In the genomic region with DNA sequence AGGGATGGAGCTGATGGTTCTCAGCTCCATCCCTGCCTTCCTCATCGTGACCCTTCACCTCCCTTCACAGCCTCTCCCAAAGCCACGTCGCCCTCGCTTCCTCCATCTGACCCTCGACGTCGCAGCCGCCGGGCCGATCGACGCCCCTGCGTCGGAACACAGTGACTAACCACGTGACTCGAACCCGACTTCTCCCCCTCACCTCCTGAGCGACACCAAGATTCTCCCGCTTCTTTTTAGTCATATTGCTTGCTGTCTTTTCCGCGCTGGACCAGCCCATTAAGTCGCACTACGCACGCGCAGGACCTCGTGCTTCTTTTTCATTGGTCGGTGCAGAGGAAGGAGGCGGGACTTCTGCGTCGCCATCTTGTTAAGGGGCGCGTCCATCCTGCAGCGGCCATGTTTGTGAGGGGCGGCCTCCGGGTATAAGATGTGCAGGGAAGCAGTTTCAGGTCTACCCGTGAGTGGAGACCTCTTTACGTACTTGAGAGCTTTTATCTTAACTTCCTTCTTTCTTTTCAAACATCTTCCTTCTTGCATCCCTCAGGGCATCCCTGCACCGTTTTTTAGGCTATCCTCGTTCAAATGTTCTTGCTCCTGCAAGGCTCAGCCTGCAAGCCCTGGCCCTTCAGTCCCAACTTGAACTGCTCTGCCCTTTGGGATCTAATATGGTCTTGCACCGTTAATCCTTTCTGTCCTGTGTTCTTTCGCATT, we compare ENCODE assay signal across 8 mouse cellular contexts. TPM values are rescaled to one million over a fixed set of nuclear protein-coding genes. Genes with fewer than 3 reads are reported as not detected.
A peak's percentile ranks its signal among the peaks of the same experiment; 100 is the strongest.
DNase-seq lines count a peak whose midpoint lies in the region; ATAC-seq and TF ChIP-seq lines count a peak whose summit lies in the region.

Gene Ccdc167, minus strand, starts transcription at position 313 of the 714 bp plus-strand sequence.

- WGBS in forebrain, embryonic 11.5 days: 6% methylated on average over 41 of the region's 41 CpGs
- 5% methylated on average over 41 of the region's 41 CpGs for WGBS in heart, embryonic 16.5 days
- WGBS in liver, embryonic 15.5 days (ENCODE audit: insufficient replicate concordance): 4% methylated on average over 41 of the region's 41 CpGs
- 7% methylated on average over 41 of the region's 41 CpGs for WGBS in neural tube, embryonic 12.5 days

- TF ChIP-seq EP300 in CH12.LX (IDR thresholded peaks at IDR 0.05; ENCODE audit: low read length): no peak

- in situ Hi-C loops in CH12.LX (cut with MboI; ENCODE audit: low pct_ligation_motif_present, low pct_unique_long_range_greater_than_20kb, low sequenced_read_pairs): loop anchor here (10.0 kb wide), 1 partner anchor 48 kb away; no protein-coding TSS in a partner anchor

- peak; percentile 95 for ATAC-seq in forebrain, embryonic 11.5 days (replicated peaks; ENCODE audit: low FRiP score)
- peak; percentile 99 for ATAC-seq in heart, embryonic 16.5 days (replicated peaks; ENCODE audit: extremely low read depth, insufficient read depth, low FRiP score)
- peak; percentile 93 for ATAC-seq in liver, embryonic 15.5 days (ENCODE audit: insufficient read depth)
- ATAC-seq in neural tube, embryonic 12.5 days (ENCODE audit: low FRiP score, low read depth): peak; percentile 95

- H3K4me2 ChIP-seq in CH12.LX (ENCODE audit: insufficient read depth, low read depth, poor library complexity, severe bottlenecking): peak within 1 kb of the TSS; percentile 88
- H3K4me2 ChIP-seq in forebrain, embryonic 11.5 days (ENCODE audit: low read depth, low read length, severe bottlenecking): peak within 1 kb of the TSS; percentile 60
- peak within 1 kb of the TSS; percentile 79 for H3K4me2 ChIP-seq in heart, embryonic 16.5 days (ENCODE audit: low read depth, low read length)
- peak within 1 kb of the TSS; percentile 88 for H3K4me2 ChIP-seq in liver, embryonic 15.5 days
- H3K4me2 ChIP-seq in neural tube, embryonic 12.5 days (replicated peaks): peak within 1 kb of the TSS; percentile 63

- peak; percentile 98 for DNase-seq in CH12.LX (ENCODE audit: extremely low read depth)
- DNase-seq in c-Kit-positive CD71-positive TER-119-negative erythroid progenitor cells, embryonic 14.5 days (ENCODE audit: low read depth): peak; percentile 96
- DNase-seq in forebrain, embryonic 11.5 days (ENCODE audit: low spot score): peak; percentile 98
- DNase-seq in kidney, postnatal 36 days: peak; percentile 95
- peak; percentile 94 for DNase-seq in telencephalon, adult 2 months (ENCODE audit: low read depth, low spot score)

- no peak for TF ChIP-seq RAD21 in CH12.LX (IDR thresholded peaks at IDR 0.05; ENCODE audit: low read depth, low read length)

- H3K36me3 ChIP-seq in CH12.LX (replicated peaks in 1 of 2; ENCODE audit: control insufficient read depth in 1 of 2, insufficient read depth in 1 of 2, low read length in 1 of 2): peaks cover 3 to 17% of the 10 kb centered on the region in 2 experiments
- H3K36me3 ChIP-seq in forebrain, embryonic 11.5 days (ENCODE audit: control insufficient read depth, insufficient read depth, low read length): no peaks in the 10 kb centered on the region
- no peaks in the 10 kb centered on the region for H3K36me3 ChIP-seq in heart, embryonic 16.5 days (ENCODE audit: control insufficient read depth, insufficient read depth)
- H3K36me3 ChIP-seq in liver, embryonic 15.5 days (replicated peaks): peaks cover 3% of the 10 kb centered on the region; the same call in 1 of the 2 replicates
- no peaks in the 10 kb centered on the region for H3K36me3 ChIP-seq in neural tube, embryonic 12.5 days

- H3K27ac ChIP-seq in CH12.LX (ENCODE audit: insufficient read depth, low read depth): peak within 1 kb of the TSS; percentile 85
- no peak within 1 kb of the TSS for H3K27ac ChIP-seq in forebrain, embryonic 11.5 days (ENCODE audit: low read depth, low read length)
- H3K27ac ChIP-seq in heart, embryonic 16.5 days (ENCODE audit: low read length): no peak within 1 kb of the TSS
- H3K27ac ChIP-seq in liver, embryonic 15.5 days (replicated peaks): peak within 1 kb of the TSS; percentile 66; the same call in 1 of the 2 replicates
- no peak within 1 kb of the TSS for H3K27ac ChIP-seq in neural tube, embryonic 12.5 days

- H3K4me1 ChIP-seq in CH12.LX (ENCODE audit: control insufficient read depth in 1 of 2, insufficient read depth in 2 of 2): peaks cover 29 to 69% of the 10 kb centered on the region in 2 experiments
- peaks cover 10% of the 10 kb centered on the region; the same call in 1 of the 2 replicates for H3K4me1 ChIP-seq in forebrain, embryonic 11.5 days (replicated peaks; ENCODE audit: control insufficient read depth, insufficient read depth, low read length)
- peaks cover 17% of the 10 kb centered on the region for H3K4me1 ChIP-seq in heart, embryonic 16.5 days (ENCODE audit: control insufficient read depth, insufficient read depth, low read length)
- peaks cover 19% of the 10 kb centered on the region for H3K4me1 ChIP-seq in liver, embryonic 15.5 days (replicated peaks)
- peaks cover 18% of the 10 kb centered on the region for H3K4me1 ChIP-seq in neural tube, embryonic 12.5 days

- dilution Hi-C loops in CH12.LX (cut with MboI; ENCODE audit: extremely low pct_ligation_motif_present, extremely low pct_unique_long_range_greater_than_20kb, low sequenced_read_pairs): no loop called here

- no peaks in the 10 kb centered on the region for H3K27me3 ChIP-seq in CH12.LX (replicated peaks)
- H3K27me3 ChIP-seq in forebrain, embryonic 11.5 days (ENCODE audit: control insufficient read depth, insufficient read depth, low read length): no peaks in the 10 kb centered on the region
- no peaks in the 10 kb centered on the region for H3K27me3 ChIP-seq in heart, embryonic 16.5 days (ENCODE audit: control insufficient read depth, insufficient read depth, low read length)
- H3K27me3 ChIP-seq in liver, embryonic 15.5 days: no peaks in the 10 kb centered on the region
- no peaks in the 10 kb centered on the region for H3K27me3 ChIP-seq in neural tube, embryonic 12.5 days (replicated peaks)

- peak within 1 kb of the TSS; percentile 65 to 87 (median 83) for H3K4me3 ChIP-seq in CH12.LX (replicated peaks in 1 of 3; ENCODE audit: low read depth in 2 of 3, low read length in 2 of 3, poor library complexity in 1 of 3)
- peak within 1 kb of the TSS; percentile 41 for H3K4me3 ChIP-seq in forebrain, embryonic 11.5 days (ENCODE audit: low read depth, low read length)
- H3K4me3 ChIP-seq in heart, embryonic 16.5 days (ENCODE audit: low read length): peak within 1 kb of the TSS; percentile 60
- H3K4me3 ChIP-seq in liver, embryonic 15.5 days (replicated peaks): peak within 1 kb of the TSS; percentile 77
- H3K4me3 ChIP-seq in neural tube, embryonic 12.5 days: peak within 1 kb of the TSS; percentile 44

- H3K9ac ChIP-seq in CH12.LX (ENCODE audit: insufficient read depth, low read depth): peak within 1 kb of the TSS; percentile 89
- peak within 1 kb of the TSS; percentile 64 for H3K9ac ChIP-seq in forebrain, embryonic 11.5 days (ENCODE audit: low read length)
- peak within 1 kb of the TSS; percentile 69 for H3K9ac ChIP-seq in heart, embryonic 16.5 days (ENCODE audit: low read length)
- peak within 1 kb of the TSS; percentile 69 for H3K9ac ChIP-seq in liver, embryonic 15.5 days
- H3K9ac ChIP-seq in neural tube, embryonic 12.5 days: peak within 1 kb of the TSS; percentile 58

- peaks cover 3% of the 10 kb centered on the region for H3K9me3 ChIP-seq in CH12.LX (replicated peaks; ENCODE audit: low read length)
- no peaks in the 10 kb centered on the region for H3K9me3 ChIP-seq in forebrain, embryonic 11.5 days (ENCODE audit: control insufficient read depth, low read length)
- H3K9me3 ChIP-seq in heart, embryonic 16.5 days (replicated peaks; ENCODE audit: control insufficient read depth, low read length): no peaks in the 10 kb centered on the region; the same call in 1 of the 2 replicates
- H3K9me3 ChIP-seq in liver, embryonic 15.5 days (replicated peaks): no peaks in the 10 kb centered on the region
- no peaks in the 10 kb centered on the region for H3K9me3 ChIP-seq in neural tube, embryonic 12.5 days

- TF ChIP-seq CTCF in CH12.LX (conservative IDR thresholded peaks at IDR 0.05 in 1 of 2, IDR thresholded peaks at IDR 0.05 in 1 of 2; ENCODE audit: low read depth in 2 of 2, low read length in 2 of 2): no peak

- peaks cover 12% of the 10 kb centered on the region for H3K79me2 ChIP-seq in CH12.LX (replicated peaks; ENCODE audit: control insufficient read depth, extremely low read depth, insufficient read depth, poor library complexity, severe bottlenecking)

- TF ChIP-seq POLR2A in CH12.LX (IDR thresholded peaks at IDR 0.05; ENCODE audit: low read depth, low read length): peak; percentile 77

TF ChIP-seq in CH12.LX, 34 proteins besides CTCF, POLR2A, EP300 and RAD21 (continues in another document):
- TF ChIP-seq GABPA (IDR thresholded peaks at IDR 0.05; ENCODE audit: insufficient replicate concordance, low read depth, low read length) (no peak), TBP (conservative IDR thresholded peaks at IDR 0.05; ENCODE audit: low read depth, low read length) (peak; percentile 69), SMC3 (IDR thresholded peaks at IDR 0.05; ENCODE audit: low read depth, low read length) (no peak), BHLHE40 (IDR thresholded peaks at IDR 0.05; ENCODE audit: low read depth, low read length) (peak; percentile 57; the same call in 1 of the 2 replicates), MYC (IDR thresholded peaks at IDR 0.05; ENCODE audit: low read depth, low read length) (peak; percentile 92), ZC3H11A (IDR thresholded peaks at IDR 0.05; ENCODE audit: low read depth, low read length) (no peak), SIN3A (IDR thresholded peaks at IDR 0.05; ENCODE audit: low read length) (peak; percentile 82), NELFE (IDR thresholded peaks at IDR 0.05; ENCODE audit: low read depth, low read length) (peak; percentile 71), ZNF384 (IDR thresholded peaks at IDR 0.05; ENCODE audit: low read depth, low read length) (no peak), JUN (IDR thresholded peaks at IDR 0.05; ENCODE audit: insufficient read depth, low read depth, low read length) (no peak), CHD1 (IDR thresholded peaks at IDR 0.05; ENCODE audit: low read depth, low read length) (peak; percentile 93), USF2 (conservative IDR thresholded peaks at IDR 0.05; ENCODE audit: low read depth, low read length) (peak; percentile 78), IRF4 (IDR thresholded peaks at IDR 0.05; ENCODE audit: low read depth, low read length) (peak; percentile 60), ELF1 (IDR thresholded peaks at IDR 0.05; ENCODE audit: low read depth, low read length) (peak; percentile 86), NRF1 (IDR thresholded peaks at IDR 0.05; ENCODE audit: low read depth, low read length) (peak; percentile 97)

RNA-seq across cellular contexts. Expression of gene Ccdc167, which starts in this region (rescaled TPM):
- total RNA-seq in CH12.LX (2012; rRNA removed): 18.7 and 23.5 TPM in 2 replicates
- 8.8 and 9.1 TPM in 2 replicates for total RNA-seq in CH12.LX (2014; rRNA removed)
- 12.0 and 15.4 TPM in 2 replicates for polyA plus RNA-seq in CH12.LX (2012; ENCODE audit: insufficient read length, low read depth)
- polyA plus RNA-seq in forebrain, embryonic 11.5 days (2014; fragmentation: Nextera tagmentation; extraction: Ambion mirVana): 13.7 and 17.0 TPM in 2 replicates
- 11.7 and 12.5 TPM in 2 replicates for polyA plus RNA-seq in heart, embryonic 16.5 days (2015; fragmentation: Nextera tagmentation; extraction: Ambion mirVana)
- 5.3 and 5.6 TPM in 2 replicates for polyA plus RNA-seq in liver, embryonic 15.5 days (2015; fragmentation: Nextera tagmentation; extraction: Ambion mirVana)
- polyA plus RNA-seq in neural tube, embryonic 12.5 days (2016; fragmentation: Nextera tagmentation; extraction: Ambion mirVana): 15.4 and 17.1 TPM in 2 replicates

Comparison
In these comparisons a context has a peak if more than half of its experiments do, and no peak if none do; other contexts are left out.
1. H3K27ac ChIP-seq: peak in CH12.LX (single experiment) and liver, embryonic 15.5 days (single experiment); none in forebrain, embryonic 11.5 days (single experiment), heart, embryonic 16.5 days (single experiment) and neural tube, embryonic 12.5 days (single experiment).
2. Peak in every context shown above with its lines, with median percentiles within 50 percentile points of each other: DNase-seq, H3K4me2 ChIP-seq, H3K4me3 ChIP-seq, H3K9ac ChIP-seq and ATAC-seq.